Comparison of ENCODE assay signal across 7 mouse cellular contexts in genomic region chr3:104523333-104523871, GRCm38 (mm10). TPM values are rescaled to one million over a fixed set of nuclear protein-coding genes. Genes with fewer than 3 reads are reported as not detected.
DNase-seq lines count a peak whose midpoint lies in the region; ATAC-seq lines count a peak whose summit lies in the region.

No protein-coding gene starts in this region.

- no peak overlapping the region for H3K4me2 ChIP-seq in liver, embryonic 16.5 days (ENCODE audit: low read depth, low read length)

- no peaks in the 10 kb centered on the region for H3K27me3 ChIP-seq in liver, embryonic 16.5 days (ENCODE audit: control insufficient read depth, insufficient read depth, low read depth, low read length)

- 27% methylated on average over 4 of the region's 4 CpGs for WGBS in liver, embryonic 16.5 days (ENCODE audit: insufficient replicate concordance)

- peak; percentile 19 to 31 for DNase-seq in spleen, adult 18-20 months
- DNase-seq in spleen, postnatal 14 days (ENCODE audit: low spot score in 2 of 2) = no peak
- peak; percentile 86 for DNase-seq in kidney, adult 11 months
- DNase-seq in layer of hippocampus, adult 11-12 months (ENCODE audit: low spot score) = no peak
- no peak for DNase-seq in urinary bladder, adult 2 months (ENCODE audit: low spot score)

- no peaks in the 10 kb centered on the region for H3K36me3 ChIP-seq in liver, embryonic 16.5 days (ENCODE audit: control insufficient read depth, insufficient read depth)

- peak; percentile 66 for ATAC-seq in liver, embryonic 16.5 days (ENCODE audit: low read depth)
- no peak for ATAC-seq in CD4-positive, CD25-positive, alpha-beta regulatory T cell, adult 4 months

- no peaks in the 10 kb centered on the region for H3K9me3 ChIP-seq in liver, embryonic 16.5 days (replicated peaks; ENCODE audit: control insufficient read depth, low read length)

- no peak overlapping the region for H3K9ac ChIP-seq in liver, embryonic 16.5 days (ENCODE audit: low read depth, low read length)

- 0 out of 2 replicates have a peak overlapping the region, but pooled peaks have one; percentile 15 for H3K27ac ChIP-seq in liver, embryonic 16.5 days (ENCODE audit: low read length)

- no peak overlapping the region for H3K4me3 ChIP-seq in liver, embryonic 16.5 days (ENCODE audit: low read depth, low read length)

- no peaks in the 10 kb centered on the region for H3K4me1 ChIP-seq in liver, embryonic 16.5 days (ENCODE audit: control insufficient read depth, low read depth, low read length)

RNA-seq across cellular contexts. Expression of gene Lrig2, which starts 11.7 kb away (rescaled TPM):
- polyA plus RNA-seq in liver, embryonic 16.5 days (2015; fragmentation: Nextera tagmentation; extraction: Ambion mirVana) = 3.3 and 3.6 TPM in 2 replicates
- polyA plus RNA-seq in CD4-positive, CD25-positive, alpha-beta regulatory T cell, adult 4 months (2017; shearing (Covaris generic)) = 1 to 10 TPM; 6.4 to 7.6 TPM
- 11.0 and 11.1 TPM in 2 replicates for polyA plus RNA-seq in urinary bladder, adult 2 months (2012; rRNA removed)

Comparison
In these comparisons a context has a peak if more than half of its experiments do, and no peak if none do; other contexts are left out.
1. DNase-seq: peak in spleen, adult 18-20 months (2 of 2) and kidney, adult 11 months (single experiment); none in spleen, postnatal 14 days (0 of 2), layer of hippocampus, adult 11-12 months (single experiment) and urinary bladder, adult 2 months (single experiment).